ENCODE assay signal across 21 mouse cellular contexts in genomic region chr7:80999536-80999935, GRCm38 (mm10). TPM values are rescaled to one million over a fixed set of nuclear protein-coding genes. Genes with fewer than 3 reads are reported as not detected.
DNase-seq lines count a peak whose midpoint lies in the region; ATAC-seq lines count a peak whose summit lies in the region.
"Had no signal": no experiment of that assay in that cellular context is flagged by ENCODE, and none has a peak within 500 bp of the region (broad histone marks: within the 10 kb centered on the region; RNA-seq: fewer than 3 reads in every experiment).

No protein-coding gene starts in this region.

- H3K36me3 ChIP-seq in liver, embryonic 13.5 days: peaks cover 3% of the 10 kb centered on the region; the same call in 1 of the 2 replicates
- 0 out of 2 replicates have a peak, but pooled peaks cover 2% of the 10 kb centered on the region for H3K36me3 ChIP-seq in liver, embryonic 11.5 days (ENCODE audit: control insufficient read depth, insufficient read depth, low read length)
- no peaks in the 10 kb centered on the region for H3K36me3 ChIP-seq in splenic B cell, adult 2 months (ENCODE audit: control insufficient read depth, insufficient read depth, low read length, poor library complexity, severe bottlenecking)
- H3K36me3 ChIP-seq: embryonic facial prominence, embryonic 12.5 days; forebrain, embryonic 15.5 days had no signal

- no peaks in the 10 kb centered on the region for H3K27me3 ChIP-seq in liver, embryonic 13.5 days
- H3K27me3 ChIP-seq in liver, embryonic 11.5 days (replicated peaks; ENCODE audit: control insufficient read depth, insufficient read depth, low read length): no peaks in the 10 kb centered on the region
- no peaks in the 10 kb centered on the region for H3K27me3 ChIP-seq in splenic B cell, adult 2 months (ENCODE audit: control insufficient read depth, insufficient read depth, low read length, poor library complexity, severe bottlenecking)
- H3K27me3 ChIP-seq: embryonic facial prominence, embryonic 12.5 days; forebrain, embryonic 13.5 days; forebrain, embryonic 15.5 days had no signal

- H3K27ac ChIP-seq in liver, embryonic 13.5 days: 0 out of 2 replicates have a peak overlapping the region, but pooled peaks have one; percentile 31
- H3K27ac ChIP-seq in liver, embryonic 11.5 days (ENCODE audit: low read depth, low read length): no peak overlapping the region
- H3K27ac ChIP-seq: embryonic facial prominence, embryonic 10.5 days; embryonic facial prominence, embryonic 12.5 days; forebrain, embryonic 13.5 days; forebrain, embryonic 15.5 days had no signal

- peak; percentile 16 for DNase-seq in heart, adult 11 months
- no peak for DNase-seq in heart, adult 8-10 months (ENCODE audit: low spot score)
- DNase-seq in liver, embryonic 13.5 days: no peak
- no peak for DNase-seq in liver, embryonic 11.5 days (ENCODE audit: low spot score)
- peak; percentile 54 for DNase-seq in A20 (ENCODE audit: low read depth, low spot score)
- DNase-seq in splenic B cell, adult 2 months (ENCODE audit: low read depth, low spot score): peak; percentile 21
- no peak for DNase-seq in left cerebral cortex, postnatal 25 days (ENCODE audit: low spot score in 2 of 2)
- DNase-seq: adrenal gland, adult 8-10 months; adrenal gland, postnatal 14 days; adrenal gland, postnatal 36 days; cerebellum, adult 11-12 months; cerebellum, adult 2 months; cerebellum, adult 9-10 months; cerebellum, postnatal 10 days; cerebellum, postnatal 25 days had no signal

- peaks cover 93% of the 10 kb centered on the region for H3K4me1 ChIP-seq in liver, embryonic 13.5 days (replicated peaks)
- peaks cover 69% of the 10 kb centered on the region for H3K4me1 ChIP-seq in liver, embryonic 11.5 days (replicated peaks; ENCODE audit: control insufficient read depth, insufficient read depth, low read length)

- H3K4me2 ChIP-seq in liver, embryonic 13.5 days: no peak overlapping the region
- H3K4me2 ChIP-seq in liver, embryonic 11.5 days: no peak overlapping the region
- H3K4me2 ChIP-seq: embryonic facial prominence, embryonic 12.5 days; forebrain, embryonic 13.5 days; forebrain, embryonic 15.5 days had no signal

- WGBS in liver, embryonic 13.5 days (ENCODE audit: insufficient replicate concordance): 85% methylated on average over 2 of the region's 2 CpGs
- WGBS in liver, embryonic 11.5 days: 88% methylated on average over 2 of the region's 2 CpGs

- intact Hi-C loops in left cerebral cortex, postnatal 25 days (cut with DNase I): no loop called here

- no peak for ATAC-seq in liver, embryonic 13.5 days (ENCODE audit: low read depth)
- ATAC-seq in liver, embryonic 11.5 days (replicated peaks; ENCODE audit: low FRiP score): no peak
- ATAC-seq: activated CD4-positive, CD25-positive, alpha-beta regulatory T cell, adult 4 months; forebrain, embryonic 13.5 days; forebrain, embryonic 15.5 days had no signal

- no peak overlapping the region for H3K4me3 ChIP-seq in liver, embryonic 13.5 days (replicated peaks)
- no peak overlapping the region for H3K4me3 ChIP-seq in liver, embryonic 11.5 days (ENCODE audit: low read depth, low read length)
- H3K4me3 ChIP-seq: embryonic facial prominence, embryonic 10.5 days; embryonic facial prominence, embryonic 12.5 days; forebrain, embryonic 13.5 days; forebrain, embryonic 15.5 days had no signal

- H3K9ac ChIP-seq in liver, embryonic 13.5 days: no peak overlapping the region
- H3K9ac ChIP-seq in liver, embryonic 11.5 days (ENCODE audit: low read depth, low read length): no peak overlapping the region
- H3K9ac ChIP-seq: embryonic facial prominence, embryonic 12.5 days; forebrain, embryonic 13.5 days; forebrain, embryonic 15.5 days had no signal

- no peaks in the 10 kb centered on the region for H3K9me3 ChIP-seq in liver, embryonic 13.5 days (replicated peaks)
- H3K9me3 ChIP-seq in liver, embryonic 11.5 days (ENCODE audit: control insufficient read depth, low read length): no peaks in the 10 kb centered on the region
- H3K9me3 ChIP-seq: embryonic facial prominence, embryonic 10.5 days; embryonic facial prominence, embryonic 12.5 days; forebrain, embryonic 13.5 days; forebrain, embryonic 15.5 days had no signal

RNA-seq across cellular contexts. Expression of gene Zfp592, which starts 6.1 kb away (rescaled TPM):
- total RNA-seq in heart, adult 8-10 months (2022): 10 to 100 TPM; 13.5 to 18.1 (median 16.3) TPM
- 6.1 and 6.8 TPM in 2 replicates for polyA plus RNA-seq in liver, embryonic 13.5 days (2015; fragmentation: Nextera tagmentation; extraction: Ambion mirVana)
- polyA plus RNA-seq in liver, embryonic 11.5 days (2014; fragmentation: Nextera tagmentation; extraction: Ambion mirVana): 20.9 and 26.2 TPM in 2 replicates
- 10 to 100 TPM; 18.7 to 19.6 TPM for total RNA-seq in left cerebral cortex, postnatal 25 days (2021)

RNA-seq across cellular contexts. Expression of gene Sec11a, which starts 52.0 kb away (rescaled TPM):
- total RNA-seq in heart, adult 8-10 months (2022): 10 to 100 TPM; 35.3 to 41.0 (median 39.2) TPM
- 120 and 121 TPM in 2 replicates for polyA plus RNA-seq in liver, embryonic 13.5 days (2015; fragmentation: Nextera tagmentation; extraction: Ambion mirVana)
- 180 and 200 TPM in 2 replicates for polyA plus RNA-seq in liver, embryonic 11.5 days (2014; fragmentation: Nextera tagmentation; extraction: Ambion mirVana)
- total RNA-seq in left cerebral cortex, postnatal 25 days (2021): 10 to 100 TPM; 52.2 to 60.2 TPM

RNA-seq across cellular contexts. Expression of gene Alpk3, which starts 57.9 kb away (rescaled TPM):
- total RNA-seq in heart, adult 8-10 months (2022): 100 to 1,000 TPM; 138 to 167 (median 145) TPM
- 0.15 and 0.16 TPM in 2 replicates for polyA plus RNA-seq in liver, embryonic 13.5 days (2015; fragmentation: Nextera tagmentation; extraction: Ambion mirVana)
- 0.16 and 0.33 TPM in 2 replicates for polyA plus RNA-seq in liver, embryonic 11.5 days (2014; fragmentation: Nextera tagmentation; extraction: Ambion mirVana)
- under 1 TPM; 0.30 to 0.32 TPM for total RNA-seq in left cerebral cortex, postnatal 25 days (2021)
- polyA plus RNA-seq: forebrain, embryonic 11.5 days; forebrain, embryonic 13.5 days had no signal

Comparison
In these comparisons a context has a peak if more than half of its experiments do, and no peak if none do; other contexts are left out.
1. DNase-seq: peak in heart, adult 11 months (single experiment), A20 (single experiment) and splenic B cell, adult 2 months (single experiment); none in heart, adult 8-10 months (single experiment), liver, embryonic 13.5 days (single experiment), liver, embryonic 11.5 days (single experiment) and left cerebral cortex, postnatal 25 days (0 of 2).
2. RNA of gene Alpk3, which starts 57.9 kb away (total RNA-seq): 138 to 167 TPM in heart, adult 8-10 months; 0.30 to 0.32 TPM in left cerebral cortex, postnatal 25 days; every median in the first group is over 100 times any median in the second.